Mouse (Mus musculus): Measurements from ENCODE around the gene Gnat1.

The Gnat1 gene

GRCm38 (mm10) chr9:107675671-107676301 lies 3.7 kb downstream of the Gnat1 start:
- DNase-seq (ENCODE audit: low spot score in 2 of 2): peak; percentile 66 to 77

- no peak for DNase-seq (ENCODE audit: low spot score in 2 of 2)
Measured at GRCm38 (mm10) chr9:107674609-107675429, 4.7 kb downstream of the Gnat1 start.

- no peak for DNase-seq (ENCODE audit: low spot score in 2 of 2)
Measured at GRCm38 (mm10) chr9:107670259-107670658, 9.3 kb downstream of the Gnat1 start.

- DNase-seq (ENCODE audit: low spot score in 2 of 2): no peak
Measured at GRCm38 (mm10) chr9:107669480-107669945, 10.0 kb downstream of the Gnat1 start, which contains the start of gene Slc38a3. Gene Slc38a3 (minus strand): TSS chr9:107669530.

GRCm38 (mm10) chr9:107668916-107669315 lies 10.6 kb downstream of the Gnat1 start:
- DNase-seq (ENCODE audit: low spot score in 2 of 2): no peak

GRCm38 (mm10) chr9:107668011-107668410 lies 11.5 kb downstream of the Gnat1 start:
- DNase-seq (ENCODE audit: low spot score in 2 of 2): no peak

- peak; percentile 21 to 28 for DNase-seq (ENCODE audit: low spot score in 2 of 2)
Measured at GRCm38 (mm10) chr9:107667219-107667618, 12.3 kb downstream of the Gnat1 start.

GRCm38 (mm10) chr9:107666751-107667205 lies 12.7 kb downstream of the Gnat1 start:
- no peak for DNase-seq (ENCODE audit: low spot score in 2 of 2)

- no peak for DNase-seq (ENCODE audit: low spot score in 2 of 2)
Measured at GRCm38 (mm10) chr9:107665308-107665707, 14.2 kb downstream of the Gnat1 start.

GRCm38 (mm10) chr9:107663525-107663924 lies 16.0 kb downstream of the Gnat1 start:
- no peak for DNase-seq (ENCODE audit: low spot score in 2 of 2)

- no peak for DNase-seq (ENCODE audit: low spot score in 2 of 2)
Measured at GRCm38 (mm10) chr9:107662342-107662741, 17.2 kb downstream of the Gnat1 start.

GRCm38 (mm10) chr9:107660777-107661176 lies 18.7 kb downstream of the Gnat1 start:
- no peak for DNase-seq (ENCODE audit: low spot score in 2 of 2)

- DNase-seq (ENCODE audit: low spot score in 2 of 2): no peak
Measured at GRCm38 (mm10) chr9:107659961-107660360, 19.6 kb downstream of the Gnat1 start.

GRCm38 (mm10) chr9:107659551-107659950 lies 20.0 kb downstream of the Gnat1 start:
- peak; percentile 39 to 63 for DNase-seq (ENCODE audit: low spot score in 2 of 2)

- no peak for DNase-seq (ENCODE audit: low spot score in 2 of 2)
Measured at GRCm38 (mm10) chr9:107658096-107658495, 21.4 kb downstream of the Gnat1 start.

GRCm38 (mm10) chr9:107657144-107657543 lies 22.4 kb downstream of the Gnat1 start:
- no peak for DNase-seq (ENCODE audit: low spot score in 2 of 2)

GRCm38 (mm10) chr9:107654585-107654984 lies 24.9 kb downstream of the Gnat1 start:
- DNase-seq (ENCODE audit: low spot score in 2 of 2): no peak

GRCm38 (mm10) chr9:107653474-107653873 lies 26.0 kb downstream of the Gnat1 start:
- DNase-seq (ENCODE audit: low spot score in 2 of 2): no peak

GRCm38 (mm10) chr9:107650708-107651481 lies 28.6 kb downstream of the Gnat1 start:
- DNase-seq (ENCODE audit: low spot score in 2 of 2): no peak

GRCm38 (mm10) chr9:107650225-107650624 lies 29.3 kb downstream of the Gnat1 start:
- DNase-seq (ENCODE audit: low spot score in 2 of 2): peak in 1 of 2 experiments; percentile 13

- DNase-seq (ENCODE audit: low spot score in 2 of 2): no peak
Measured at GRCm38 (mm10) chr9:107648767-107649166, 30.7 kb downstream of the Gnat1 start.

- DNase-seq (ENCODE audit: low spot score in 2 of 2): no peak
Measured at GRCm38 (mm10) chr9:107646975-107647374, 32.5 kb downstream of the Gnat1 start.
